Mouse (Mus musculus) heart, embryonic 15.5 days (tissue): ENCODE measurements around the gene Uqcc3. TPM values are rescaled to one million over a fixed set of nuclear protein-coding genes. Genes with fewer than 3 reads are reported as not detected.
"Not testable (repeated sequence)": the region's sequence is repeated elsewhere in the genome, so short reads cannot be mapped to it uniquely, and the experiment has no call there.

Source experiments
- ATAC-seq: fragments of 200-750 bp; cut with Nextera tagmentation; replicated peaks from 2 replicates; pipeline ENCODE4 v1.8.0; 2017; ENCODE audit warnings: low read depth, moderate TSS enrichment; ENCODE audit not compliant: insufficient number of reproducible peaks, insufficient read depth, low FRiP score
- H3K27ac ChIP-seq: fragments of 300-500 bp; sonication (generic); 2 replicates; pipeline ENCODE4 v1.5.1; 2015; ENCODE audit warnings: mild to moderate bottlenecking, inconsistent platforms
- H3K27me3 ChIP-seq: fragments of 300-500 bp; sonication (generic); 2 replicates; pipeline ENCODE4 v1.6.1; 2015; ENCODE audit warnings: inconsistent platforms
- H3K36me3 ChIP-seq: fragments of 300-500 bp; sonication (generic); 2 replicates; pipeline ENCODE4 v1.6.1; 2015; ENCODE audit warnings: mild to moderate bottlenecking, inconsistent platforms
- H3K4me1 ChIP-seq: fragments of 300-500 bp; sonication (generic); replicated peaks from 2 replicates; pipeline ENCODE4 v1.6.1; 2015; ENCODE audit warnings: inconsistent platforms
- H3K4me2 ChIP-seq: fragments of 300-500 bp; sonication (generic); 2 replicates; pipeline ENCODE4 v1.6.1; 2015; ENCODE audit warnings: inconsistent platforms, mild to moderate bottlenecking, moderate library complexity
- H3K4me3 ChIP-seq: fragments of 300-500 bp; sonication (generic); 2 replicates; pipeline ENCODE4 v1.5.1; 2015; ENCODE audit warnings: mild to moderate bottlenecking, inconsistent platforms
- H3K9ac ChIP-seq: fragments of 300-500 bp; sonication (generic); 2 replicates; pipeline ENCODE4 v1.6.1; 2015; ENCODE audit warnings: mild to moderate bottlenecking, inconsistent platforms
- H3K9me3 ChIP-seq: fragments of 300-500 bp; sonication (generic); replicated peaks from 2 replicates; pipeline ENCODE4 v1.6.1; 2016; ENCODE audit warnings: inconsistent platforms
- WGBS: fragments of 180-500 bp; shearing (Covaris S2); methylation state at CpG from one replicate; pipeline ENCODE4 v1.1.7; 2015; ENCODE audit warnings: mixed read lengths; 5-methylcytosine and 5-hydroxymethylcytosine counted together
- polyA plus RNA-seq: library from polyadenylated mRNA; unstranded; fragments of >200 nt; fragmentation: Nextera tagmentation; extraction: Ambion mirVana; gene quantifications from 2 replicates; pipeline ENCODE4 v1.2.1, GENCODE M21; 2015

Gene Uqcc3
- polyA plus RNA-seq, 1 experiment from 2014 or later = 63.4 TPM

DNA sequence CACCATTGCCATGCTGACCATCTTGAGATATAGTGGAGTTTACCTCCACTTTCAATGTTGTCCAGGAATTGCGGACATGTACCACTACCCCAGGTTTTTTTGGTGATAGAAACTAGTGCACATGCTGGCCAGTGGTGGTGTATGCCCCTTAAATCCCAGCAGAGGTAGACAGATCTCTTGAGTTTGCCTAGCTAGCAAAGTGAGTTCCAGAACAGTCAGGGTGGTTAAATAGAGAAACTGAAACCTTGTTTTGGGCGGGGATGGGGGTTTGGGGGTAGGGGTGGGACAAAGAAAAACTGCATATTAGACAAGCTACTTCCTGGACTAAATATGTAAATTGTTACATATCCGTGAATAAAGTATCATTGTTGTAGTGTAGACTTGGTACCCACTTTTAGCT is 38.3 kb upstream of the Uqcc3 start:
- H3K27me3 ChIP-seq = no peaks in the 10 kb centered on the region
- no peaks in the 10 kb centered on the region for H3K9me3 ChIP-seq
- ATAC-seq = no peak
- peaks cover 15% of the 10 kb centered on the region for H3K4me1 ChIP-seq
- H3K27ac ChIP-seq = no peak overlapping the region
- 92% methylated on average over 3 of the region's 3 CpGs for WGBS
- no peak overlapping the region for H3K9ac ChIP-seq
- peaks cover 34% of the 10 kb centered on the region for H3K36me3 ChIP-seq
- H3K4me3 ChIP-seq = no peak overlapping the region
- no peak overlapping the region for H3K4me2 ChIP-seq

DNA sequence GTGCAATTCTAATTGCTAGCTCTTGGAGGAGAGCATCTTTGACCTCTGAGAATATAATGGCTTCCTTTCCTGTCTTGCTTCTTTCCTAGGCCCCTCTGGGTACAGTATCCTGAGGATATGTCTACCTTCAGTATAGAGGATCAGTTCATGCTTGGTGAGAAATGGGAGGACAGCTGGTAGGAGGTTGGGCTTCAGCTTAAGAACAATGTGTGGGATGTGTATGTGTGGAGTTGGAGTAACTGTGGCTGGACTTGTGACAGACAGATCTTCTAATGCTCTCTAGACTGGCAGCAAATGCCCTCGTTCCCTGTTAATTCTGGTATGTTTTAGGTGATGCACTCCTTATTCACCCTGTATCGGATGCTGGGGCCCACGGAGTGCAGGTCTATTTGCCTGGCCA is 33.5 kb upstream of the Uqcc3 start:
- Histone ChIP-seq H3K4me3 (no peak overlapping the region), H3K9ac (no peak overlapping the region), H3K4me1 (no peaks in the 10 kb centered on the region), H3K27ac (no peak overlapping the region), H3K27me3 (no peaks in the 10 kb centered on the region), H3K9me3 (no peaks in the 10 kb centered on the region), H3K4me2 (no peak overlapping the region), H3K36me3 (peaks cover 79% of the 10 kb centered on the region)
- WGBS = 91% methylated on average over 3 of the region's 3 CpGs
- no peak for ATAC-seq

DNA sequence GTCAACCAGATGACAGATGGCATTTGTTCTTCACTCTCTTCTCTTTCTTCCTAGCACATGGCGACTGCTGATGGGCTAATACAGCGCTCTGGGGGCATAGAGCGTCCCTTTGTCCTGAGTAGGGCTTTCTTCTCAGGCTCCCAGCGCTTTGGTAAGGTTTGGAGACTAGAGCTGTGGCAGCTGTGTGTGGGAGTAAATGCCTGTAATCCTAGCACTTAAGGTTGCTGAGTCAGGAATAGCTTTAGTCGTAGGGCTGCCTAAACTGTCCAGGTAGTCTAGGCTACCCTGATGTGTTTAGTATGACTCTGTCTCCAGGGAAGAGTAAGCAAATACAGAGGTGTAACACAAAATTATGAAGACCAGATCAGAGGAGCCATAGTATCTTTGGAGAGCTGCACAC is 31.1 kb upstream of the Uqcc3 start:
- Histone ChIP-seq H3K4me3 (no peak overlapping the region), H3K36me3 (peaks cover 100% of the 10 kb centered on the region), H3K27ac (no peak overlapping the region), H3K4me2 (no peak overlapping the region), H3K9me3 (no peaks in the 10 kb centered on the region), H3K27me3 (no peaks in the 10 kb centered on the region), H3K4me1 (no peaks in the 10 kb centered on the region), H3K9ac (no peak overlapping the region)
- ATAC-seq = no peak
- 91% methylated on average over 5 of the region's 5 CpGs for WGBS

GRCm38 (mm10) chr19:8908531-8908930 is 27.8 kb upstream of the Uqcc3 start:
- H3K9ac ChIP-seq = no peak overlapping the region
- H3K27me3 ChIP-seq = no peaks in the 10 kb centered on the region
- no peak overlapping the region for H3K27ac ChIP-seq
- no peak for ATAC-seq
- H3K9me3 ChIP-seq = no peaks in the 10 kb centered on the region
- H3K36me3 ChIP-seq = peaks cover 96% of the 10 kb centered on the region
- 88% methylated on average over 6 of the region's 6 CpGs for WGBS
- no peaks in the 10 kb centered on the region for H3K4me1 ChIP-seq
- no peak overlapping the region for H3K4me2 ChIP-seq
- no peak overlapping the region for H3K4me3 ChIP-seq

DNA sequence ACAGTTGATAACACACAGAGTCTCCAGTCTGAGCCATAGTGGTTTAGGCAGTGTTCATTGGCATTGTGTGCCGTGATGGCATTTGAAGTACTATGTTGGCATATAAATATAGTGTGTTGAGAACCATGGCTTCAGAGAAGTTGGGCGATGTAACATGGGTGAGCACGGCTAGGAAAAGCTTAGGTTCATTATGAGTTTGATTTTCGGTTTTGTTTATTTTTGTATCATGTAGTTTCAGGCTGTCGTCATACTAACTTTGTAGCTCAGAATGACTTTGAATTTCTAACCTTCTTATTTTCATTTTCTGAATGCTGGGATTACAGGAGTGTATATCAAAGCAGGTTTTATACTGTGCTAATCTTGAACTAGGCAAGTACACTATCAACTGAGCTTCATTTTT is 22.7 kb upstream of the Uqcc3 start:
- WGBS = 90% methylated on average over 5 of the region's 5 CpGs
- Histone ChIP-seq H3K36me3 (peaks cover 60% of the 10 kb centered on the region), H3K27me3 (no peaks in the 10 kb centered on the region), H3K4me3 (no peak overlapping the region), H3K4me2 (no peak overlapping the region), H3K27ac (no peak overlapping the region), H3K9me3 (no peaks in the 10 kb centered on the region), H3K9ac (no peak overlapping the region), H3K4me1 (peaks cover 11% of the 10 kb centered on the region)
- ATAC-seq = no peak

DNA sequence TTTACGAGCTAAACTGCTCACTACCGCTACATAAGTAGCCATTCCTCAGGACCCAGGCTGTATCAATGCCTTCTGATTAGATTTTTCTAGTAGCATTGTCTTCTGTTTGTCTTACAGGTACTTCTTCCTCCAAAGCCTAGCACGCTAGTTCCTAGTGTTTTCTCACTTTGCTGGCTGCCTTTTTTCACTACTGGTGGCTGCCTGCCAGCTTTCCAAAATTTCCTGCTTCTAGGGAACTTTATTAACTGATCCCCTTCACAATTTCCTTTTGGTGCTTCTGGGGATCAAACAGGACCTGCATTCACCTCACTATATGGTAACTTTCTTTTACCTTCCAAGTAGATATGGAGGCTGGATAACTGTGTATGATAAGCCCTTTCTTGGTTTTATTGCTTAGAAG is 18.4 kb upstream of the Uqcc3 start:
- no peak overlapping the region for H3K27ac ChIP-seq
- WGBS = 34% methylated on average over 3 of the region's 3 CpGs
- peaks cover 37% of the 10 kb centered on the region for H3K36me3 ChIP-seq

GRCm38 (mm10) chr19:8898576-8898975 is 17.9 kb upstream of the Uqcc3 start:
- peak overlapping the region; percentile 89 for H3K27ac ChIP-seq
- peaks cover 34% of the 10 kb centered on the region for H3K36me3 ChIP-seq
- peak overlapping the region; percentile 76 for H3K4me2 ChIP-seq
- no peak for ATAC-seq
- peaks cover 34% of the 10 kb centered on the region for H3K4me1 ChIP-seq
- 4% methylated on average over 13 of the region's 13 CpGs for WGBS
- H3K9ac ChIP-seq = peak overlapping the region; percentile 92
- no peaks in the 10 kb centered on the region for H3K9me3 ChIP-seq
- H3K4me3 ChIP-seq = peak overlapping the region; percentile 88
- H3K27me3 ChIP-seq = no peaks in the 10 kb centered on the region

More for the DNA sequence above, 18.4 kb upstream of the Uqcc3 start:
- H3K4me2 ChIP-seq = peak overlapping the region; percentile 76
- no peaks in the 10 kb centered on the region for H3K9me3 ChIP-seq
- peak overlapping the region; percentile 92 for H3K9ac ChIP-seq
- peaks cover 29% of the 10 kb centered on the region for H3K4me1 ChIP-seq
- H3K27me3 ChIP-seq = no peaks in the 10 kb centered on the region
- no peak for ATAC-seq
- H3K4me3 ChIP-seq = peak overlapping the region; percentile 88

DNA sequence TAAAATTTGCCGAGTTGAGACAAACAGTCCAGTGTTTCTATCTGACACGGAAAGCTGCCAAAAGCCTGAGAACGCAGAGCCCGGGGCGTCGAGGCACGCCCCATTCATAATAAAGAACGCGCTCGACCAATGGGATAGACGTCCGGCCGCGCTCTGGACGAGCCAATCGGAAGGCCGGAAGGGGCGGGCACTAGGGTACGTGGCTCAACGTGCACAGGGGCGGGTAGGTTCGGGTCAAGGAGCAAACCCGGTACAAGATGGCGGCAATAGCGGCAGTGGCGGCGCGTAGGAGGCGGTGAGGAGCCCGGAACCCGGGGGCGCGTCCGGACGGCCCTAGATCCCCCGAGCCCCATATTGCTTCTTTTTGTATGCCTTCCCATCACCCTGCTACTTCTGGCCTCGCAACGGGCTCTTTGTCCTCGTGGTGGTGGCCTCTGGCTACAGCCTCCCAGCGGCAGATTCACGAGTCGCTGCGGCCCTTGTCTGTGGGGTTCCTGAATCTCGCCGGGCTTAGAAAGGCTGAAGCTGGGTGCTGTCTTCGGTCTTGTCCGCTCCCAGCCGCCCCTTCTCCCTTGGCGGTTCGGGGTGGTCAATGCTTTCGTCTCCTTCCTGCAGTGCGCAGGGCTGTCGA is 17.3 kb upstream of the Uqcc3 start, which contains the start of gene Ganab:
Gene Ganab, plus strand, starts transcription at position 207 of the 631 bp plus-strand sequence.
- no peaks in the 10 kb centered on the region for H3K9me3 ChIP-seq
- peaks cover 37% of the 10 kb centered on the region for H3K4me1 ChIP-seq
- peak within 1 kb of the TSS; percentile 76 for H3K4me2 ChIP-seq
- peak within 1 kb of the TSS; percentile 92 for H3K9ac ChIP-seq
- H3K36me3 ChIP-seq = peaks cover 28% of the 10 kb centered on the region
- H3K27me3 ChIP-seq = no peaks in the 10 kb centered on the region
- H3K27ac ChIP-seq = peak within 1 kb of the TSS; percentile 89
- peak; percentile 98 for ATAC-seq
- H3K4me3 ChIP-seq = peak within 1 kb of the TSS; percentile 88
- WGBS = under 1% methylated on average over 53 of the region's 53 CpGs

DNA sequence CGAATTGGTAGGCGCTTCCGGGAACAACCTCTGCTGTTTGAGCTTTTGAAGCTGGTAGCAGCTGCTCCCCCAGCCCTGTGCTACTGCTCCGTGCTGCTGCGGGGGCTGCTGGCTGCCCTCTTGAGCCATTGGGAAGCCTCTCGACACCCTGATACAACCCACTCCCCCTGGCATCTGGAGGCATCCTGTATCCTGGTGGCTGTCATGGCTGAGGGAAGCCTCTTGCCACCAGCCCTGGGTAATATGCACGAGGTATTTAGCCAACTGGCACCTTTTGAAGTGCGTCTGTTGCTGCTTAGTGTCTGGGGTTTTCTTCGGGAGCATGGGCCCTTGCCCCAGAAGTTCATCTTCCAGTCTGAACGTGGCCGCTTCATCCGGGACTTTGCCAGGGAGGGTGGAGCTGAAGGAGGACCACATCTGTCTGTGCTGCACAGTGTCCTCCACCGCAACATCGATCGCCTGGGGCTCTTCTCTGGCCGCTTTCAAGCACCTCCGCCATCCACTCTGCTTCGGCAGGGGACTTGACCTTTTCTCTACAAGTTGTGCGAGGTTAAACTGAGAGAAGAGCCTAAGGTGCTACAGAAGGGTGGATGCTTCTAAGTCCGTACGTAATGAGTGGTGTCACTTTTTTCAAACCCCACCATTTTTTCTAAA is 16.6 kb upstream of the Uqcc3 start:
- Histone ChIP-seq H3K4me3 (peak overlapping the region; percentile 88), H3K9ac (peak overlapping the region; percentile 54), H3K27ac (peak overlapping the region; percentile 83), H3K4me2 (peak overlapping the region; percentile 76), H3K4me1 (peaks cover 37% of the 10 kb centered on the region), H3K36me3 (peaks cover 23% of the 10 kb centered on the region)
- H3K9me3 ChIP-seq, H3K27me3 ChIP-seq: not testable (repeated sequence)
- ATAC-seq = peak; percentile 28
- WGBS = 23% methylated on average over 21 of the region's 21 CpGs

DNA sequence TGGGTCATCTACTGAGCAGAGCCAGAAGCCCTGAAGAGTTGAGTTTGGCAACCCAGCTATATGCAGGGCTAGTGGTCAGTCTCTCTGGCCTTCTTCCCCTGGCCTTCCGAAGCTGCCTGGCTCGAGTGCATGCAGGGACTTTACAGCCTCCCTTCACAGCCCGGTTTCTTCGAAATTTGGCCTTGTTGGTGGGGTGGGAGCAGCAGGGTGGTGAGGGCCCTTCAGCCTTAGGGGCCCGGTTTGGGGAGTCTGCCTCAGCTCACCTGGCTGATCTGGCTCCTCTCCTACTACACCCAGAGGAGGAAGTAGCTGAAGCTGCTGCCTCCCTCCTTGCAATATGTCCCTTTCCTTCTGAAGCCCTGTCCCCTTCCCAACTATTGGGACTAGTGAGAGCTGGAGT is 15.5 kb upstream of the Uqcc3 start:
- not testable (repeated sequence) for ATAC-seq, H3K9me3 ChIP-seq, H3K4me2 ChIP-seq, H3K9ac ChIP-seq, H3K27me3 ChIP-seq, H3K27ac ChIP-seq, H3K4me3 ChIP-seq
- WGBS = 81% methylated on average over 5 of the region's 5 CpGs
- Histone ChIP-seq H3K36me3 (peaks cover 18% of the 10 kb centered on the region), H3K4me1 (peaks cover 37% of the 10 kb centered on the region)

- Histone ChIP-seq H3K27me3 (no peaks in the 10 kb centered on the region), H3K9ac (no peak overlapping the region; the same call in 1 of the 2 replicates), H3K27ac (no peak overlapping the region), H3K36me3 (peaks cover 25% of the 10 kb centered on the region), H3K4me3 (no peak overlapping the region), H3K4me1 (peaks cover 37% of the 10 kb centered on the region), H3K4me2 (no peak overlapping the region), H3K9me3 (no peaks in the 10 kb centered on the region)
- no peak for ATAC-seq
- 91% methylated on average over 9 of the region's 9 CpGs for WGBS
Measured at GRCm38 (mm10) chr19:8895397-8895960, 14.8 kb upstream of the Uqcc3 start.
